Mouse (Mus musculus): Measurements from ENCODE around the gene Cdsn. TPM values are rescaled to one million over a fixed set of nuclear protein-coding genes. Genes with fewer than 3 reads are reported as not detected.

Cdsn gene
- polyA plus RNA-seq, 1 experiment from 2014 or later = 0.50 TPM

DNA sequence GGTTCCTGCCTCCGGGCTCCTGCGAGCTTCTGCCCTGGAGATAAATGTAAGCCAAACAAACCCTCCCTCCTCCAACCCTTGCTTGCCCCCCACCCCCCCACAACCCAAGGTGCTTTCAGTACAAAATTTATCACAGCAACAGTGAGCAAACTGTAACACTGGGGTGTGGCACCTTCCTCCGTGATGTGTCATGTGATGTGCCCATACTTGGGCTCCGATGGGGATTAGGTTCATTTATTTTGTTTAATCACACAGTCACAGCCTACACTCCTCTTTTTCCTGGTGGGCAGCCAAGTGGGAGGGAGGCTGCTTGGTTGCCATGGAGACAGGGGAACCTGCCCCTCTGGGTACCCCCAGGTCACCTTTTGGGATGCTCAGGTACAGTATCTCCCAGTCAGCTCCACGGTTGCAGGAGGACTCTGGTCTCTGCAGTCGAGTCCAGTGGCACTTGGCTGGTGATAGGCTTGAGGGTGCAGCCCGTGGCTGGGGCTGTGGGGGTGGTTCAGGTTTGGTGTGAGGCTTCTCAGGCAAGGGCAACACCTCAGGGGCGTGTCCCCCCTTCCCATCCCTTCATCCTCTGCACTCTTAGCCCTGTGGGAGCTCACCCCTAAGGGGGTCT is 49.9 kb downstream of the Cdsn start:
- Histone ChIP-seq H3K9me3 (ENCODE audit: control insufficient read depth, low read length) (no peaks in the 10 kb centered on the region), H3K4me1 (ENCODE audit: control insufficient read depth in 2 of 2, insufficient read depth in 2 of 2, low read length in 2 of 2) (no peaks in the 10 kb centered on the region), H3K36me3 (ENCODE audit: control insufficient read depth, insufficient read depth, low read length) (no peaks in the 10 kb centered on the region), H3K9ac (ENCODE audit: low read length) (no peak overlapping the region), H3K4me3 (ENCODE audit: control insufficient read depth in 1 of 2, insufficient read depth in 1 of 2, low read depth in 1 of 2, low read length in 2 of 2) (no peak overlapping the region), H3K27ac (replicated peaks in 1 of 2; ENCODE audit: control insufficient read depth in 1 of 2, insufficient read depth in 1 of 2, low read depth in 2 of 2, low read length in 2 of 2) (no peak overlapping the region), H3K4me2 (ENCODE audit: low read length) (no peak overlapping the region), H3K27me3 (ENCODE audit: control insufficient read depth, insufficient read depth, low read length) (peaks cover 7% of the 10 kb centered on the region; the same call in 1 of the 2 replicates)
- no peak for ATAC-seq (ENCODE audit: insufficient number of reproducible peaks, insufficient read depth, low FRiP score, low read depth)
- WGBS = 40% methylated on average over 8 of the region's 8 CpGs

Other genes with a start within 250 kb of the Cdsn start
- gene H2-Q1, start 231.7 kb upstream of the Cdsn start, polyA plus RNA-seq (2014; fragmentation: Nextera tagmentation; extraction: Ambion mirVana) = 0.08 TPM in 1 of 2 replicates, not detected in the other
- gene H2-Q2, start 209.9 kb upstream of the Cdsn start, polyA plus RNA-seq (2014; fragmentation: Nextera tagmentation; extraction: Ambion mirVana) = 1.4 and 1.6 TPM in 2 replicates
- gene H2-Q4, start 172.5 kb upstream of the Cdsn start, polyA plus RNA-seq (2014; fragmentation: Nextera tagmentation; extraction: Ambion mirVana) = 1.7 and 2.1 TPM in 2 replicates
- 0.09 and 0.22 TPM in 2 replicates for gene H2-Q6, start 127.3 kb upstream of the Cdsn start, polyA plus RNA-seq (2014; fragmentation: Nextera tagmentation; extraction: Ambion mirVana)
- gene H2-Q7, start 113.0 kb upstream of the Cdsn start, polyA plus RNA-seq (2014; fragmentation: Nextera tagmentation; extraction: Ambion mirVana) = 0.47 and 0.89 TPM in 2 replicates
- 0.09 and 0.14 TPM in 2 replicates for gene H2-Q10, start 82.0 kb upstream of the Cdsn start, polyA plus RNA-seq (2014; fragmentation: Nextera tagmentation; extraction: Ambion mirVana)
- gene Pou5f1, start 46.1 kb upstream of the Cdsn start, polyA plus RNA-seq (2014; fragmentation: Nextera tagmentation; extraction: Ambion mirVana) = not detected in 2 replicates
- 52.8 and 55.9 TPM in 2 replicates for gene Tcf19, start 35.3 kb upstream of the Cdsn start, polyA plus RNA-seq (2014; fragmentation: Nextera tagmentation; extraction: Ambion mirVana)
- gene Cchcr1, start 35.0 kb upstream of the Cdsn start, polyA plus RNA-seq (2014; fragmentation: Nextera tagmentation; extraction: Ambion mirVana) = 10.2 and 10.4 TPM in 2 replicates
- gene Psors1c2, start 18.9 kb upstream of the Cdsn start, polyA plus RNA-seq (2014; fragmentation: Nextera tagmentation; extraction: Ambion mirVana) = 0.66 TPM in 1 of 2 replicates, not detected in the other
- not detected in 2 replicates for gene 2300002M23Rik, start 15.3 kb downstream of the Cdsn start, polyA plus RNA-seq (2014; fragmentation: Nextera tagmentation; extraction: Ambion mirVana)
- not detected in 2 replicates for gene Sfta2, start 49.4 kb downstream of the Cdsn start, polyA plus RNA-seq (2014; fragmentation: Nextera tagmentation; extraction: Ambion mirVana)
- gene Gm9573, start 74.5 kb downstream of the Cdsn start, polyA plus RNA-seq (2014; fragmentation: Nextera tagmentation; extraction: Ambion mirVana) = not detected in 2 replicates
- gene Mucl3, start 91.6 kb downstream of the Cdsn start, polyA plus RNA-seq (2014; fragmentation: Nextera tagmentation; extraction: Ambion mirVana) = 0.09 TPM in 1 of 2 replicates, not detected in the other
- gene Vars2, start 115.5 kb downstream of the Cdsn start, polyA plus RNA-seq (2014; fragmentation: Nextera tagmentation; extraction: Ambion mirVana) = 10.8 and 12.7 TPM in 2 replicates
- gene Gtf2h4, start 121.6 kb downstream of the Cdsn start, polyA plus RNA-seq (2014; fragmentation: Nextera tagmentation; extraction: Ambion mirVana) = 21.9 and 23.8 TPM in 2 replicates
- 75.7 and 75.8 TPM in 2 replicates for gene Ddr1, start 152.5 kb downstream of the Cdsn start, polyA plus RNA-seq (2014; fragmentation: Nextera tagmentation; extraction: Ambion mirVana)